Mouse (Mus musculus) intestine, embryonic 16.5 days (tissue): ENCODE measurements at regions not wholly inside any gene's neighbourhood (a gene's known extent, or its start where the extent isn't known, plus 50 kb on each side); places are given as distances from the start of the nearest gene placed in this dataset.

Experiments
- ATAC-seq: fragments of 200-750 bp; cut with Nextera tagmentation; 2 replicates; pipeline ENCODE4 v1.8.0; 2017; ENCODE audit warnings: moderate TSS enrichment, moderate library complexity
- H3K27ac ChIP-seq: fragments of 300-500 bp; sonication (generic); 2 replicates; pipeline ENCODE4 v1.5.1; 2014; ENCODE audit warnings: mild to moderate bottlenecking, low read length
- H3K27me3 ChIP-seq: fragments of 300-500 bp; sonication (generic); replicated peaks from 2 replicates; pipeline ENCODE4 v1.6.1; 2014; ENCODE audit warnings: low read length, control low read depth, mixed read lengths; ENCODE audit not compliant: control insufficient read depth, insufficient read depth
- H3K36me3 ChIP-seq: fragments of 300-500 bp; sonication (generic); 2 replicates; pipeline ENCODE4 v1.6.1; 2014; ENCODE audit warnings: low read length, control low read depth; ENCODE audit not compliant: control insufficient read depth, insufficient read depth
- H3K4me1 ChIP-seq: fragments of 300-500 bp; sonication (generic); 2 replicates; pipeline ENCODE4 v1.6.1; 2014; ENCODE audit warnings: low read length, control low read depth, mixed read lengths; ENCODE audit not compliant: control insufficient read depth, insufficient read depth
- H3K4me2 ChIP-seq: fragments of 300-500 bp; sonication (generic); 2 replicates; pipeline ENCODE4 v1.6.1; 2014; ENCODE audit warnings: low read depth, low read length, control low read depth
- H3K4me3 ChIP-seq: fragments of 300-500 bp; sonication (generic); 2 replicates; pipeline ENCODE4 v1.5.1; 2014; ENCODE audit warnings: mild to moderate bottlenecking, low read length
- H3K9ac ChIP-seq: fragments of 300-500 bp; sonication (generic); 2 replicates; pipeline ENCODE4 v1.6.1; 2014; ENCODE audit warnings: low read depth, low read length
- H3K9me3 ChIP-seq: fragments of 300-500 bp; sonication (generic); 2 replicates; pipeline ENCODE4 v1.6.1; 2016; ENCODE audit warnings: low read length, control low read depth; ENCODE audit not compliant: control insufficient read depth
- WGBS: fragments of 180-500 bp; shearing (Covaris S2); extraction: QIAGEN DNeasy Blood & Tissue Kit; methylation state at CpG from one replicate; pipeline ENCODE4 v1.1.7; 2014; 5-methylcytosine and 5-hydroxymethylcytosine counted together

- Histone ChIP-seq H3K27me3 (no peaks in the 10 kb centered on the region), H3K9me3 (no peaks in the 10 kb centered on the region), H3K4me2 (no peak overlapping the region), H3K36me3 (no peaks in the 10 kb centered on the region), H3K27ac (no peak overlapping the region), H3K4me1 (peaks cover 4% of the 10 kb centered on the region; the same call in 1 of the 2 replicates), H3K4me3 (no peak overlapping the region), H3K9ac (no peak overlapping the region)
- 42% methylated on average over 7 of the region's 7 CpGs for WGBS
- ATAC-seq, result no peak; the same call in 1 of the 2 replicates
Measured at GRCm38 (mm10) chr2:117769402-117770114, 342.1 kb upstream of the Thbs1 start.

GRCm38 (mm10) chr2:117770115-117770485 lies 341.6 kb upstream of the Thbs1 start:
- no peak for ATAC-seq
- WGBS, result 68% methylated on average over 3 of the region's 3 CpGs
- Histone ChIP-seq H3K9ac (no peak overlapping the region), H3K27me3 (no peaks in the 10 kb centered on the region), H3K27ac (no peak overlapping the region), H3K36me3 (no peaks in the 10 kb centered on the region), H3K4me3 (no peak overlapping the region), H3K4me1 (peaks cover 4% of the 10 kb centered on the region; the same call in 1 of the 2 replicates), H3K9me3 (no peaks in the 10 kb centered on the region), H3K4me2 (no peak overlapping the region)

- Histone ChIP-seq H3K9ac (no peak overlapping the region), H3K27me3 (no peaks in the 10 kb centered on the region), H3K36me3 (no peaks in the 10 kb centered on the region), H3K4me2 (no peak overlapping the region), H3K4me1 (no peaks in the 10 kb centered on the region), H3K27ac (no peak overlapping the region), H3K9me3 (no peaks in the 10 kb centered on the region), H3K4me3 (no peak overlapping the region)
- 76% methylated on average over 3 of the region's 3 CpGs for WGBS
- ATAC-seq, result no peak
Measured at GRCm38 (mm10) chr2:117780287-117780686, 331.4 kb upstream of the Thbs1 start.

- no peak overlapping the region for H3K9ac ChIP-seq
- H3K36me3 ChIP-seq, result no peaks in the 10 kb centered on the region
- H3K4me1 ChIP-seq, result no peaks in the 10 kb centered on the region
- H3K9me3 ChIP-seq, result no peaks in the 10 kb centered on the region
- no peak overlapping the region for H3K4me3 ChIP-seq
- no peaks in the 10 kb centered on the region for H3K27me3 ChIP-seq
- no peak overlapping the region for H3K27ac ChIP-seq
- WGBS, result 67% methylated on average over 7 of the region's 7 CpGs
- no peak overlapping the region for H3K4me2 ChIP-seq
- ATAC-seq, result no peak
Measured at GRCm38 (mm10) chr2:117780816-117781215, 330.9 kb upstream of the Thbs1 start.

GRCm38 (mm10) chr2:117787321-117787720 lies 324.4 kb upstream of the Thbs1 start:
- H3K4me3 ChIP-seq, result no peak overlapping the region
- H3K4me2 ChIP-seq, result no peak overlapping the region
- ATAC-seq, result no peak
- H3K4me1 ChIP-seq, result no peaks in the 10 kb centered on the region
- no peak overlapping the region for H3K27ac ChIP-seq
- no peak overlapping the region for H3K9ac ChIP-seq
- WGBS, result 72% methylated on average over 1 of the region's 1 CpGs
- no peaks in the 10 kb centered on the region for H3K9me3 ChIP-seq
- no peaks in the 10 kb centered on the region for H3K36me3 ChIP-seq
- no peaks in the 10 kb centered on the region for H3K27me3 ChIP-seq

- Histone ChIP-seq H3K9me3 (no peaks in the 10 kb centered on the region), H3K4me2 (no peak overlapping the region), H3K27ac (no peak overlapping the region), H3K4me1 (no peaks in the 10 kb centered on the region), H3K4me3 (no peak overlapping the region), H3K27me3 (no peaks in the 10 kb centered on the region), H3K36me3 (no peaks in the 10 kb centered on the region), H3K9ac (no peak overlapping the region)
- no peak for ATAC-seq
- 51% methylated on average over 1 of the region's 1 CpGs for WGBS
Measured at GRCm38 (mm10) chr2:117794285-117794684, 317.4 kb upstream of the Thbs1 start.

GRCm38 (mm10) chr2:117801946-117802600 lies 309.6 kb upstream of the Thbs1 start:
- H3K4me2 ChIP-seq, result no peak overlapping the region
- ATAC-seq, result no peak
- H3K9ac ChIP-seq, result no peak overlapping the region
- no peaks in the 10 kb centered on the region for H3K36me3 ChIP-seq
- H3K4me3 ChIP-seq, result no peak overlapping the region
- H3K27me3 ChIP-seq, result no peaks in the 10 kb centered on the region
- H3K4me1 ChIP-seq, result no peaks in the 10 kb centered on the region
- no peak overlapping the region for H3K27ac ChIP-seq
- no peaks in the 10 kb centered on the region for H3K9me3 ChIP-seq

- Histone ChIP-seq H3K36me3 (no peaks in the 10 kb centered on the region), H3K9ac (no peak overlapping the region), H3K4me2 (no peak overlapping the region), H3K27ac (no peak overlapping the region), H3K9me3 (no peaks in the 10 kb centered on the region), H3K4me1 (no peaks in the 10 kb centered on the region), H3K4me3 (no peak overlapping the region), H3K27me3 (no peaks in the 10 kb centered on the region)
- no peak for ATAC-seq
- WGBS, result 53% methylated on average over 2 of the region's 2 CpGs
Measured at GRCm38 (mm10) chr2:117802686-117803085, 309.0 kb upstream of the Thbs1 start.

- no peak overlapping the region for H3K4me3 ChIP-seq
- H3K9me3 ChIP-seq, result no peaks in the 10 kb centered on the region
- no peaks in the 10 kb centered on the region for H3K27me3 ChIP-seq
- H3K36me3 ChIP-seq, result no peaks in the 10 kb centered on the region
- no peak overlapping the region for H3K4me2 ChIP-seq
- no peaks in the 10 kb centered on the region for H3K4me1 ChIP-seq
- no peak for ATAC-seq
- H3K9ac ChIP-seq, result no peak overlapping the region
- H3K27ac ChIP-seq, result no peak overlapping the region
Measured at GRCm38 (mm10) chr2:117804686-117805085, 307.0 kb upstream of the Thbs1 start.

GRCm38 (mm10) chr2:117807121-117807520 lies 304.6 kb upstream of the Thbs1 start:
- 86% methylated on average over 3 of the region's 3 CpGs for WGBS
- Histone ChIP-seq H3K4me2 (no peak overlapping the region), H3K4me3 (no peak overlapping the region), H3K27ac (no peak overlapping the region), H3K36me3 (no peaks in the 10 kb centered on the region), H3K9me3 (no peaks in the 10 kb centered on the region), H3K27me3 (no peaks in the 10 kb centered on the region), H3K4me1 (no peaks in the 10 kb centered on the region), H3K9ac (no peak overlapping the region)
- no peak for ATAC-seq
